Mouse (Mus musculus) kidney, adult 18-20 months (tissue): Measurements from ENCODE around the gene Gm10260.

ENCODE experiments used
- DNase-seq: peaks from one replicate; pipeline ENCODE4 v3.0.0; 2021

The Gm10260 gene

GRCm38 (mm10) chr13:97768046-97768682 lies 7.7 kb upstream of the Gm10260 start:
- DNase-seq, result no peak

- DNase-seq, result no peak
Measured at GRCm38 (mm10) chr13:97766600-97766999, 6.2 kb upstream of the Gm10260 start.

- no peak for DNase-seq
Measured at GRCm38 (mm10) chr13:97765913-97766312, 5.5 kb upstream of the Gm10260 start.

- DNase-seq, result no peak
Measured at GRCm38 (mm10) chr13:97764067-97764466, 3.6 kb upstream of the Gm10260 start.

- peak; percentile 27 for DNase-seq
Measured at GRCm38 (mm10) chr13:97763436-97763835, 3.0 kb upstream of the Gm10260 start.

- DNase-seq, result no peak
Measured at GRCm38 (mm10) chr13:97762121-97762520, 1.7 kb upstream of the Gm10260 start.

- no peak for DNase-seq
Measured at GRCm38 (mm10) chr13:97757033-97757432, 3.4 kb downstream of the Gm10260 start.

GRCm38 (mm10) chr13:97756091-97756490 lies 4.3 kb downstream of the Gm10260 start:
- DNase-seq, result no peak

- DNase-seq, result no peak
Measured at GRCm38 (mm10) chr13:97750851-97751381, 9.5 kb downstream of the Gm10260 start.

GRCm38 (mm10) chr13:97747037-97747860 lies 13.2 kb downstream of the Gm10260 start:
- no peak for DNase-seq

- no peak for DNase-seq
Measured at GRCm38 (mm10) chr13:97744669-97745068, 15.8 kb downstream of the Gm10260 start.

GRCm38 (mm10) chr13:97744036-97744435 lies 16.4 kb downstream of the Gm10260 start:
- no peak for DNase-seq

GRCm38 (mm10) chr13:97743229-97743988 lies 17.0 kb downstream of the Gm10260 start:
- DNase-seq, result no peak

- DNase-seq, result no peak
Measured at GRCm38 (mm10) chr13:97735931-97736330, 24.5 kb downstream of the Gm10260 start.

- no peak for DNase-seq
Measured at GRCm38 (mm10) chr13:97734760-97735159, 25.7 kb downstream of the Gm10260 start.

GRCm38 (mm10) chr13:97725160-97725825 lies 35.1 kb downstream of the Gm10260 start:
- no peak for DNase-seq

- no peak for DNase-seq
Measured at GRCm38 (mm10) chr13:97724551-97724950, 35.9 kb downstream of the Gm10260 start.

GRCm38 (mm10) chr13:97712506-97713275 lies 47.7 kb downstream of the Gm10260 start:
- no peak for DNase-seq

GRCm38 (mm10) chr13:97711510-97711909 lies 48.9 kb downstream of the Gm10260 start:
- no peak for DNase-seq
